Mouse (Mus musculus) forebrain, embryonic 14.5 days (tissue): ENCODE results near the gene Olfr764-ps1. TPM values are rescaled to one million over a fixed set of nuclear protein-coding genes. Genes with fewer than 3 reads are reported as not detected.

ENCODE experiments used
- polyA plus RNA-seq: library from polyadenylated mRNA; unstranded; fragments of >200 nt; fragmentation: Nextera tagmentation; extraction: Ambion mirVana; gene quantifications from 2 replicates; pipeline ENCODE4 v1.2.1, GENCODE M21; 2014

The Olfr764-ps1 gene
- polyA plus RNA-seq, 1 experiment from 2014 or later, result not detected

Other genes with a start within 250 kb of the Olfr764-ps1 start
- gene Mmp19, start 249.0 kb downstream of the Olfr764-ps1 start, polyA plus RNA-seq, result 0.37 and 0.62 TPM in 2 replicates
- 40.6 and 47.6 TPM in 2 replicates for gene Dnajc14, start 235.8 kb downstream of the Olfr764-ps1 start, polyA plus RNA-seq
- 7.3 and 8.2 TPM in 2 replicates for gene Tmem198b, start 235.5 kb downstream of the Olfr764-ps1 start, polyA plus RNA-seq
- 218 and 228 TPM in 2 replicates for gene Sarnp, start 222.6 kb downstream of the Olfr764-ps1 start, polyA plus RNA-seq
- gene Ormdl2, start 218.3 kb downstream of the Olfr764-ps1 start, polyA plus RNA-seq, result 30.9 and 44.3 TPM in 2 replicates
- gene Gdf11, start 148.2 kb downstream of the Olfr764-ps1 start, polyA plus RNA-seq, result 6.0 and 6.3 TPM in 2 replicates
- 122 and 126 TPM in 2 replicates for gene Cd63, start 138.9 kb downstream of the Olfr764-ps1 start, polyA plus RNA-seq
- 8.8 and 9.9 TPM in 2 replicates for gene Rdh5, start 117.0 kb downstream of the Olfr764-ps1 start, polyA plus RNA-seq
- 244 and 295 TPM in 2 replicates for gene Bloc1s1, start 115.9 kb downstream of the Olfr764-ps1 start, polyA plus RNA-seq
- 1.3 and 1.8 TPM in 2 replicates for gene Itga7, start 106.1 kb downstream of the Olfr764-ps1 start, polyA plus RNA-seq
- gene Mettl7b, start 78.9 kb downstream of the Olfr764-ps1 start, polyA plus RNA-seq, result not detected in 2 replicates
- not detected in 2 replicates for gene Olfr9, start 50.5 kb downstream of the Olfr764-ps1 start, polyA plus RNA-seq
- gene Olfr763, start 29.1 kb downstream of the Olfr764-ps1 start, polyA plus RNA-seq, result not detected in 2 replicates
- not detected in 2 replicates for gene Olfr765, start 10.1 kb upstream of the Olfr764-ps1 start, polyA plus RNA-seq
- gene Olfr766-ps1, start 29.1 kb upstream of the Olfr764-ps1 start, polyA plus RNA-seq, result not detected in 2 replicates
- not detected in 2 replicates for gene Olfr767, start 43.0 kb upstream of the Olfr764-ps1 start, polyA plus RNA-seq
- gene Olfr768, start 59.5 kb upstream of the Olfr764-ps1 start, polyA plus RNA-seq, result not detected in 2 replicates
- gene Olfr769, start 78.0 kb upstream of the Olfr764-ps1 start, polyA plus RNA-seq, result not detected in 2 replicates
- not detected in 2 replicates for gene Olfr770, start 99.1 kb upstream of the Olfr764-ps1 start, polyA plus RNA-seq
- not detected in 2 replicates for gene Olfr771, start 124.9 kb upstream of the Olfr764-ps1 start, polyA plus RNA-seq
- not detected in 2 replicates for gene Olfr772, start 138.0 kb upstream of the Olfr764-ps1 start, polyA plus RNA-seq
- not detected in 2 replicates for gene Olfr773, start 147.5 kb upstream of the Olfr764-ps1 start, polyA plus RNA-seq
- gene Olfr774, start 196.3 kb upstream of the Olfr764-ps1 start, polyA plus RNA-seq, result not detected in 2 replicates
- not detected in 2 replicates for gene Olfr775, start 208.5 kb upstream of the Olfr764-ps1 start, polyA plus RNA-seq
- not detected in 2 replicates for gene Olfr776, start 219.2 kb upstream of the Olfr764-ps1 start, polyA plus RNA-seq
- not detected in 2 replicates for gene Olfr777, start 231.6 kb upstream of the Olfr764-ps1 start, polyA plus RNA-seq